In genomic region chr17:12741218-12741968, GRCm38 (mm10) we compare ENCODE assay signal across 8 mouse cellular contexts. TPM values are rescaled to one million over a fixed set of nuclear protein-coding genes. Genes with fewer than 3 reads are reported as not detected.
DNase-seq lines count a peak whose midpoint lies in the region; ATAC-seq and TF ChIP-seq lines count a peak whose summit lies in the region.

No protein-coding gene starts in this region.

- peak; percentile 9; the same call in 1 of the 2 replicates for TF ChIP-seq CTCF in brain, embryonic 14.5 days (IDR thresholded peaks at IDR 0.05; ENCODE audit: borderline replicate concordance, extremely low read depth, insufficient read depth, insufficient read length)
- 0 out of 2 replicates have a peak, but pooled peaks have one; percentile 17 for TF ChIP-seq CTCF in layer of hippocampus, adult 2 months (conservative IDR thresholded peaks at IDR 0.05)

- no peak for TF ChIP-seq POLR2A in brain, embryonic 14.5 days (IDR thresholded peaks at IDR 0.05; ENCODE audit: borderline replicate concordance, extremely low read depth, insufficient read depth, insufficient read length, poor library complexity, severe bottlenecking)

- intact Hi-C loops in heart, postnatal 36 days (cut with DNase I) = no loop called here

- peaks cover 12% of the 10 kb centered on the region; the same call in 1 of the 2 replicates for H3K36me3 ChIP-seq in ES-E14 (ENCODE audit: control insufficient read depth, insufficient read depth, low read length, poor library complexity, severe bottlenecking)
- peaks cover 90% of the 10 kb centered on the region for H3K36me3 ChIP-seq in forebrain, embryonic 13.5 days (ENCODE audit: poor library complexity, severe bottlenecking)

- H3K9ac ChIP-seq in ES-E14 (ENCODE audit: insufficient read depth, low read depth, low read length, poor library complexity, severe bottlenecking) = peak overlapping the region; percentile 59
- peak overlapping the region; percentile 58 for H3K9ac ChIP-seq in forebrain, embryonic 13.5 days

- H3K4me2 ChIP-seq in forebrain, embryonic 13.5 days = peak overlapping the region; percentile 72

- no peaks in the 10 kb centered on the region for H3K27me3 ChIP-seq in forebrain, embryonic 13.5 days

- peak overlapping the region; percentile 54 to 61 for H3K4me3 ChIP-seq in ES-E14 (ENCODE audit: insufficient read depth in 1 of 2, low read depth in 1 of 2, low read length in 2 of 2, poor library complexity in 1 of 2, severe bottlenecking in 1 of 2)
- H3K4me3 ChIP-seq in forebrain, embryonic 13.5 days = peak overlapping the region; percentile 44
- peak overlapping the region; percentile 55 for H3K4me3 ChIP-seq in layer of hippocampus, adult 2 months

- H3K4me1 ChIP-seq in ES-E14 (ENCODE audit: control insufficient read depth in 2 of 2, insufficient read depth in 2 of 2, low read length in 2 of 2, poor library complexity in 1 of 2) = no peaks in the 10 kb centered on the region
- H3K4me1 ChIP-seq in forebrain, embryonic 13.5 days = peaks cover 11% of the 10 kb centered on the region; the same call in 1 of the 2 replicates

- DNase-seq in ES-E14 (ENCODE audit: low read depth, low spot score) = peak; percentile 33
- DNase-seq in brain, embryonic 14.5 days (ENCODE audit: low read depth) = peak; percentile 84
- DNase-seq in heart, postnatal 36 days = peak; percentile 72 to 77
- peak in 1 of 2 experiments; percentile 42 for DNase-seq in layer of hippocampus, adult 2 months (ENCODE audit: low spot score in 2 of 2)
- peak; percentile 88 for DNase-seq in lung, postnatal 36 days
- peak; percentile 65 for DNase-seq in ovary, postnatal 36 days (ENCODE audit: low spot score)
- DNase-seq in urinary bladder, postnatal 14 days (ENCODE audit: low spot score) = peak; percentile 70

- in situ Hi-C loops in ES-E14 (cut with MboI; ENCODE audit: low sequenced_read_pairs in 2 of 2, unreplicated experiment in 2 of 2) = no loop called here

- H3K27ac ChIP-seq in ES-E14 (ENCODE audit: insufficient read depth, low read depth, low read length, poor library complexity, severe bottlenecking) = no peak overlapping the region
- H3K27ac ChIP-seq in forebrain, embryonic 13.5 days = no peak overlapping the region
- H3K27ac ChIP-seq in layer of hippocampus, adult 2 months = peak overlapping the region; percentile 39; the same call in 1 of the 2 replicates

- ATAC-seq in forebrain, embryonic 13.5 days = peak; percentile 65

- 59% methylated on average over 42 of the region's 45 CpGs for WGBS in forebrain, embryonic 13.5 days

- H3K9me3 ChIP-seq in ES-E14 (ENCODE audit: control insufficient read depth, insufficient read depth, low read depth, low read length) = peaks cover 7% of the 10 kb centered on the region; the same call in 1 of the 2 replicates
- peaks cover 29% of the 10 kb centered on the region for H3K9me3 ChIP-seq in forebrain, embryonic 13.5 days (replicated peaks)

TF ChIP-seq in ES-E14, 5 proteins besides CTCF, POLR2A, EP300 and RAD21:
- TF ChIP-seq ZNF384 (IDR thresholded peaks at IDR 0.05; ENCODE audit: low read depth, low read length) = no peak
- TF ChIP-seq CHD2 (IDR thresholded peaks at IDR 0.05; ENCODE audit: low read depth, low read length) = no peak
- no peak for TF ChIP-seq HCFC1 (IDR thresholded peaks at IDR 0.05; ENCODE audit: borderline replicate concordance, insufficient read depth, low read length)
- no peak for TF ChIP-seq ZC3H11A (IDR thresholded peaks at IDR 0.05; ENCODE audit: borderline replicate concordance, low read depth, low read length)
- TF ChIP-seq MAFK (IDR thresholded peaks at IDR 0.05; ENCODE audit: insufficient read depth, low read depth, low read length) = no peak

RNA-seq across cellular contexts. Expression of gene Igf2r, which starts 28.1 kb away (rescaled TPM):
- total RNA-seq in ES-E14 (2012; rRNA removed) = 91.9 and 168 TPM in 2 replicates
- polyA plus RNA-seq in brain, embryonic 14.5 days (2012; rRNA removed) = 16.4 and 24.5 TPM in 2 replicates
- polyA plus RNA-seq in forebrain, embryonic 13.5 days (2015; fragmentation: Nextera tagmentation; extraction: Ambion mirVana) = 10.5 and 11.7 TPM in 2 replicates
- total RNA-seq in heart, postnatal 36 days (2021) = 100 to 1,000 TPM; 109 to 113 TPM
- 10 to 100 TPM; 27.9 to 30.3 TPM for total RNA-seq in layer of hippocampus, adult 2 months (2021)
